Mouse (Mus musculus) hindbrain, embryonic 11.5 days (tissue): ENCODE results near the gene Lrrc55. TPM values are rescaled to one million over a fixed set of nuclear protein-coding genes. Genes with fewer than 3 reads are reported as not detected.

ENCODE experiments used
- ATAC-seq: fragments of 200-750 bp; cut with Nextera tagmentation; 2 replicates; pipeline ENCODE4 v1.8.0; 2017; ENCODE audit warnings: mild to moderate bottlenecking, moderate TSS enrichment, moderate library complexity; ENCODE audit not compliant: low FRiP score
- DNase-seq: peaks from one replicate; pipeline ENCODE4 v3.0.0-alpha.2; 2015; ENCODE audit warnings: low spot score
- H3K27ac ChIP-seq: fragments of 300-500 bp; sonication (generic); 2 replicates; pipeline ENCODE4 v1.5.1; 2014; ENCODE audit warnings: mild to moderate bottlenecking, low read depth, low read length
- H3K27me3 ChIP-seq: fragments of 300-500 bp; sonication (generic); 2 replicates; pipeline ENCODE4 v1.6.1; 2014; ENCODE audit warnings: mild to moderate bottlenecking, low read length, moderate library complexity, mixed read lengths; ENCODE audit not compliant: control insufficient read depth, insufficient read depth
- H3K36me3 ChIP-seq: fragments of 300-500 bp; sonication (generic); 2 replicates; pipeline ENCODE4 v1.6.1; 2014; ENCODE audit warnings: mild to moderate bottlenecking, low read length, moderate library complexity, mixed read lengths; ENCODE audit not compliant: control insufficient read depth, insufficient read depth
- H3K4me1 ChIP-seq: fragments of 300-500 bp; sonication (generic); replicated peaks from 2 replicates; pipeline ENCODE4 v1.6.1; 2014; ENCODE audit warnings: low read length, mixed read lengths; ENCODE audit not compliant: control insufficient read depth, insufficient read depth
- H3K4me2 ChIP-seq: fragments of 300-500 bp; sonication (generic); replicated peaks from 2 replicates; pipeline ENCODE4 v1.6.1; 2014; ENCODE audit warnings: mild to moderate bottlenecking, low read depth, low read length
- H3K4me3 ChIP-seq: fragments of 300-500 bp; sonication (generic); 2 replicates; pipeline ENCODE4 v1.5.1; 2014; ENCODE audit warnings: low read depth, low read length
- H3K9ac ChIP-seq: fragments of 300-500 bp; sonication (generic); 2 replicates; pipeline ENCODE4 v1.6.1; 2014; ENCODE audit warnings: low read depth, low read length
- H3K9me3 ChIP-seq: fragments of 300-500 bp; sonication (generic); 2 replicates; pipeline ENCODE4 v1.6.1; 2016; ENCODE audit warnings: low read length; ENCODE audit not compliant: control insufficient read depth
- WGBS: fragments of 180-500 bp; shearing (Covaris S2); extraction: QIAGEN DNeasy Blood & Tissue Kit; methylation state at CpG from one replicate; pipeline ENCODE4 v1.1.7; 2014; 5-methylcytosine and 5-hydroxymethylcytosine counted together
- polyA plus RNA-seq: library from polyadenylated mRNA; unstranded; fragments of >200 nt; fragmentation: Nextera tagmentation; extraction: Ambion mirVana; gene quantifications from 2 replicates; pipeline ENCODE4 v1.2.1, GENCODE M21; 2014

Gene Lrrc55
- polyA plus RNA-seq, 1 experiment from 2014 or later = 1.1 TPM

GRCm38 (mm10) chr2:85160901-85161637, 35.9 kb downstream of the Lrrc55 start:
- no peak for DNase-seq
- 67% methylated on average over 4 of the region's 4 CpGs for WGBS
- Histone ChIP-seq H3K27ac (no peak overlapping the region), H3K27me3 (no peaks in the 10 kb centered on the region), H3K4me3 (no peak overlapping the region), H3K9me3 (no peaks in the 10 kb centered on the region), H3K36me3 (no peaks in the 10 kb centered on the region), H3K9ac (no peak overlapping the region), H3K4me1 (no peaks in the 10 kb centered on the region), H3K4me2 (no peak overlapping the region)
- ATAC-seq = peak; percentile 66

GRCm38 (mm10) chr2:85157382-85157781, 39.6 kb downstream of the Lrrc55 start:
- Histone ChIP-seq H3K4me1 (no peaks in the 10 kb centered on the region), H3K36me3 (no peaks in the 10 kb centered on the region), H3K27ac (no peak overlapping the region), H3K9me3 (no peaks in the 10 kb centered on the region), H3K4me3 (no peak overlapping the region), H3K27me3 (no peaks in the 10 kb centered on the region), H3K4me2 (no peak overlapping the region), H3K9ac (no peak overlapping the region)
- no peak for ATAC-seq
- 88% methylated on average over 3 of the region's 3 CpGs for WGBS
- no peak for DNase-seq

- DNase-seq = no peak
- Histone ChIP-seq H3K4me3 (no peak overlapping the region), H3K27me3 (no peaks in the 10 kb centered on the region), H3K9ac (no peak overlapping the region), H3K9me3 (no peaks in the 10 kb centered on the region), H3K4me2 (no peak overlapping the region), H3K27ac (no peak overlapping the region), H3K4me1 (no peaks in the 10 kb centered on the region), H3K36me3 (no peaks in the 10 kb centered on the region)
- no peak for ATAC-seq
- WGBS = 84% methylated on average over 5 of the region's 5 CpGs
These were observed 40.9 kb downstream of the Lrrc55 start for GRCm38 (mm10) chr2:85156136-85156535.

GRCm38 (mm10) chr2:85155334-85155733, 41.7 kb downstream of the Lrrc55 start:
- Histone ChIP-seq H3K27me3 (no peaks in the 10 kb centered on the region), H3K36me3 (no peaks in the 10 kb centered on the region), H3K9me3 (no peaks in the 10 kb centered on the region), H3K4me2 (no peak overlapping the region), H3K9ac (no peak overlapping the region), H3K4me1 (no peaks in the 10 kb centered on the region), H3K27ac (no peak overlapping the region), H3K4me3 (no peak overlapping the region)
- DNase-seq = no peak
- ATAC-seq = no peak
- WGBS = 83% methylated on average over 9 of the region's 9 CpGs

GRCm38 (mm10) chr2:85151233-85151632, 45.8 kb downstream of the Lrrc55 start:
- Histone ChIP-seq H3K9me3 (no peaks in the 10 kb centered on the region), H3K4me1 (no peaks in the 10 kb centered on the region), H3K27ac (no peak overlapping the region), H3K27me3 (no peaks in the 10 kb centered on the region), H3K4me2 (no peak overlapping the region), H3K36me3 (no peaks in the 10 kb centered on the region), H3K9ac (no peak overlapping the region), H3K4me3 (no peak overlapping the region)
- no peak for ATAC-seq
- 92% methylated on average over 2 of the region's 2 CpGs for WGBS
- DNase-seq = no peak

GRCm38 (mm10) chr2:85150373-85150772, 46.6 kb downstream of the Lrrc55 start:
- H3K9me3 ChIP-seq = no peaks in the 10 kb centered on the region
- DNase-seq (no peak), ATAC-seq (no peak)
- H3K4me1 ChIP-seq = no peaks in the 10 kb centered on the region
- WGBS = 90% methylated on average over 1 of the region's 1 CpGs
- no peak overlapping the region for H3K27ac ChIP-seq
- H3K4me3 ChIP-seq = no peak overlapping the region
- H3K9ac ChIP-seq = no peak overlapping the region
- no peaks in the 10 kb centered on the region for H3K36me3 ChIP-seq
- no peaks in the 10 kb centered on the region for H3K27me3 ChIP-seq
- no peak overlapping the region for H3K4me2 ChIP-seq

- no peak overlapping the region for H3K4me3 ChIP-seq
These were observed 49.5 kb downstream of the Lrrc55 start for GRCm38 (mm10) chr2:85147481-85147880.

DNA sequence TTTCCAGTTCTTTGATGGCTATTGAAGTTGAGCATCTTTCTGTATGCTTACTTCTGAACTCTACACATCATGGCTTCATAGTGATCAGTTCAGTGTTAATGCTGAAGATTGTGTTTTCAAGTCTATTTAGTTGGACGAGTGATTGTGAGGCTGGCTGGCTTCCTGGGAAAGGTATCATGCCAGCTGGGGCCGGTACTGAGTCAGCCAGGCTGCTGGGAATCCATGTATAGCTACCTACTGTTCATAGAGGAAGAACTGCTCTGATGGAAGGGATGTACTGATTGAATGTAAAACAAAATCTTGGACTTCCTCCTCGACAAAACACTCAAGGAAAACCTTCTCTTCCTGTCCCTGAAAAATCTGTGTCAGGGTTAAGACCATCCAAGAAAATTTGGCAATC, 51.7 kb downstream of the Lrrc55 start:
- Histone ChIP-seq H3K4me1 (no peaks in the 10 kb centered on the region), H3K4me3 (no peak overlapping the region), H3K9me3 (no peaks in the 10 kb centered on the region), H3K36me3 (no peaks in the 10 kb centered on the region), H3K9ac (no peak overlapping the region), H3K27ac (no peak overlapping the region), H3K27me3 (no peaks in the 10 kb centered on the region), H3K4me2 (no peak overlapping the region)
- no peak for DNase-seq
- WGBS = 87% methylated on average over 3 of the region's 3 CpGs
- no peak for ATAC-seq

More at GRCm38 (mm10) chr2:85147481-85147880, 49.5 kb downstream of the Lrrc55 start:
- Histone ChIP-seq H3K9ac (no peak overlapping the region), H3K4me1 (no peaks in the 10 kb centered on the region), H3K36me3 (no peaks in the 10 kb centered on the region), H3K27ac (no peak overlapping the region), H3K4me2 (no peak overlapping the region), H3K9me3 (no peaks in the 10 kb centered on the region), H3K27me3 (no peaks in the 10 kb centered on the region)
- ATAC-seq = no peak
- no peak for DNase-seq
- WGBS = 80% methylated on average over 2 of the region's 2 CpGs

DNA sequence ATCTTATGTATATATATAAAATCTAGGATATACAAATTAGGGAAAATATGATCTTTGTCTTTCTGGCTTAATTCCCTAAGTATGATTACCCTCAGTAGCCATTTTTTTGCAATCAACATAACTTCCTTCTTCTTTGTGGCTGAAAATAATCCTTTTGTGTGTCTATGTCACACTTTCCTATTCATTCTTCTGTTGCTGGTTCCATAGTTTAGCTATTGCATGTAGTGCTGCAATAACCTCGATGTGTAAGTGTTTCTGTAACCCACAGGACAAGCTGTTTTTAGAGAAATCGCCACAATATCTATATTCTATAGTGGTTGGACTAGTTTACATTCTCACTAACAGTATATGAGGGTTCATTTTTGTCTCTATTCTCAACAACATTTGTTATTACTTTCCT, 52.1 kb downstream of the Lrrc55 start:
- H3K4me1 ChIP-seq = no peaks in the 10 kb centered on the region
- WGBS = 73% methylated on average over 2 of the region's 2 CpGs
- H3K4me2 ChIP-seq = no peak overlapping the region

More for the DNA sequence above, 52.1 kb downstream of the Lrrc55 start:
- H3K9me3 ChIP-seq = no peaks in the 10 kb centered on the region
- no peak overlapping the region for H3K27ac ChIP-seq
- no peaks in the 10 kb centered on the region for H3K36me3 ChIP-seq
- no peaks in the 10 kb centered on the region for H3K27me3 ChIP-seq
- no peak for ATAC-seq
- no peak overlapping the region for H3K9ac ChIP-seq
- H3K4me3 ChIP-seq = no peak overlapping the region
- no peak for DNase-seq
